In genomic region chr9:92207757-92208156, GRCm38 (mm10) we compare ENCODE assay signal across 11 mouse cellular contexts. TPM values are rescaled to one million over a fixed set of nuclear protein-coding genes. Genes with fewer than 3 reads are reported as not detected.
A peak's percentile ranks its signal among the peaks of the same experiment; 100 is the strongest.
DNase-seq lines count a peak whose midpoint lies in the region; ATAC-seq and TF ChIP-seq lines count a peak whose summit lies in the region.
"Had no signal": no experiment of that assay in that cellular context is flagged by ENCODE, and none has a peak within 500 bp of the region (broad histone marks: within the 10 kb centered on the region; RNA-seq: fewer than 3 reads in every experiment).

No protein-coding gene starts in this region.

- H3K79me2 ChIP-seq in heart, adult 2 months (replicated peaks; ENCODE audit: control insufficient read depth, insufficient read depth, low read length) = no peaks in the 10 kb centered on the region

- ATAC-seq in activated CD4-positive, CD25-positive, alpha-beta regulatory T cell, adult 4 months = peak; percentile 38
- 0 out of 2 replicates have a peak, but pooled peaks have one; percentile 26 for ATAC-seq in megakaryocyte, adult 5-6 weeks (ENCODE audit: poor library complexity, severe bottlenecking)
- no peak for ATAC-seq in stomach, postnatal 0 days (ENCODE audit: low FRiP score, low TSS enrichment)
- ATAC-seq: intestine, embryonic 15.5 days had no signal

- DNase-seq in heart, adult 2 months = no peak
- no peak for DNase-seq in heart, postnatal 10 days
- no peak for DNase-seq in lung, adult 2 months
- DNase-seq in lung, postnatal 25 days (ENCODE audit: low spot score) = no peak
- no peak for DNase-seq in stomach, postnatal 0 days (ENCODE audit: low spot score)
- no peak for DNase-seq in adrenal gland, adult 2 months

- 64% methylated on average over 8 of the region's 8 CpGs for WGBS in heart, adult 2 months
- 60% methylated on average over 8 of the region's 8 CpGs for WGBS in lung, adult 2 months
- WGBS in stomach, postnatal 0 days = 65% methylated on average over 8 of the region's 8 CpGs

- peak overlapping the region; percentile 26; the same call in 1 of the 2 replicates for H3K4me3 ChIP-seq in heart, adult 2 months
- peak overlapping the region; percentile 68 for H3K4me3 ChIP-seq in lung, adult 2 months (replicated peaks; ENCODE audit: extremely low read depth, low read depth, low read length)
- H3K4me3 ChIP-seq in stomach, postnatal 0 days (ENCODE audit: low read depth, low read length) = no peak overlapping the region
- H3K4me3 ChIP-seq: intestine, embryonic 15.5 days; liver, embryonic 15.5 days had no signal

- no peaks in the 10 kb centered on the region for H3K9me3 ChIP-seq in stomach, postnatal 0 days (ENCODE audit: control insufficient read depth, low read length)
- H3K9me3 ChIP-seq: intestine, embryonic 15.5 days; liver, embryonic 15.5 days had no signal

- H3K36me3 ChIP-seq in heart, adult 2 months (ENCODE audit: control insufficient read depth, insufficient read depth, low read length) = peaks cover 3% of the 10 kb centered on the region; the same call in 1 of the 2 replicates
- H3K36me3 ChIP-seq in stomach, postnatal 0 days (ENCODE audit: control insufficient read depth, insufficient read depth, low read length) = no peaks in the 10 kb centered on the region
- H3K36me3 ChIP-seq: intestine, embryonic 15.5 days; liver, embryonic 15.5 days had no signal

- no peak overlapping the region for H3K27ac ChIP-seq in heart, adult 2 months
- no peak overlapping the region for H3K27ac ChIP-seq in stomach, postnatal 0 days (replicated peaks)
- H3K27ac ChIP-seq: intestine, embryonic 15.5 days; liver, embryonic 15.5 days had no signal

- TF ChIP-seq CTCF in heart, adult 2 months (IDR thresholded peaks at IDR 0.05) = no peak
- TF ChIP-seq CTCF in lung, adult 2 months (IDR thresholded peaks at IDR 0.05; ENCODE audit: insufficient read depth, low read length) = no peak
- no peak for TF ChIP-seq CTCF in stomach, postnatal 0 days (IDR thresholded peaks at IDR 0.05; ENCODE audit: low read depth)

- intact Hi-C loops in heart, adult 2 months (cut with DNase I) = loop anchor here (2.0 kb wide), 1 partner anchor 61 kb away; no protein-coding TSS in a partner anchor
- intact Hi-C loops in heart, postnatal 10 days (cut with DNase I) = loop anchor here (2.0 kb wide), 1 partner anchor 59 kb away; no protein-coding TSS in a partner anchor

- no peaks in the 10 kb centered on the region; the same call in none of the 2 replicates for H3K4me1 ChIP-seq in heart, adult 2 months (ENCODE audit: control insufficient read depth, insufficient read depth, low read length)
- peaks cover 9% of the 10 kb centered on the region for H3K4me1 ChIP-seq in lung, adult 2 months (ENCODE audit: control insufficient read depth, insufficient read depth, low read length)
- H3K4me1 ChIP-seq in stomach, postnatal 0 days (replicated peaks; ENCODE audit: control insufficient read depth, insufficient read depth) = no peaks in the 10 kb centered on the region
- H3K4me1 ChIP-seq: intestine, embryonic 15.5 days; liver, embryonic 15.5 days had no signal

- H3K4me2 ChIP-seq in stomach, postnatal 0 days (replicated peaks; ENCODE audit: low read depth) = no peak overlapping the region
- H3K4me2 ChIP-seq: intestine, embryonic 15.5 days; liver, embryonic 15.5 days had no signal

- no peaks in the 10 kb centered on the region for H3K27me3 ChIP-seq in heart, adult 2 months (ENCODE audit: control insufficient read depth, insufficient read depth, low read length)
- no peaks in the 10 kb centered on the region for H3K27me3 ChIP-seq in stomach, postnatal 0 days (ENCODE audit: control insufficient read depth, insufficient read depth, low read length)
- H3K27me3 ChIP-seq: intestine, embryonic 15.5 days; liver, embryonic 15.5 days had no signal

- TF ChIP-seq POLR2A in heart, adult 2 months (IDR thresholded peaks at IDR 0.05; ENCODE audit: insufficient read depth, low read depth, low read length) = no peak
- no peak for TF ChIP-seq POLR2A in lung, adult 2 months (IDR thresholded peaks at IDR 0.05; ENCODE audit: borderline replicate concordance, extremely low read depth, low read depth, low read length)

- no peak for TF ChIP-seq EP300 in heart, adult 2 months (IDR thresholded peaks at IDR 0.05; ENCODE audit: insufficient read depth, low read depth, low read length)
- no peak for TF ChIP-seq EP300 in stomach, postnatal 0 days (optimal IDR thresholded peaks at IDR 0.05)

- H3K9ac ChIP-seq in heart, adult 2 months (ENCODE audit: low read depth, low read length) = no peak overlapping the region; the same call in 1 of the 2 replicates
- no peak overlapping the region for H3K9ac ChIP-seq in stomach, postnatal 0 days (ENCODE audit: low read length)
- H3K9ac ChIP-seq: intestine, embryonic 15.5 days; liver, embryonic 15.5 days had no signal

RNA-seq across cellular contexts. Expression of gene Plscr5, which starts 15.0 kb away (rescaled TPM):
- not detected for total RNA-seq in heart, adult 2 months (2021)
- not detected in 2 replicates for polyA plus RNA-seq in heart, adult 2 months (2012; rRNA removed)
- total RNA-seq in heart, postnatal 10 days (2021) = not detected
- not detected in 2 replicates for polyA plus RNA-seq in lung, adult 2 months (2012; rRNA removed)
- polyA plus RNA-seq in activated CD4-positive, CD25-positive, alpha-beta regulatory T cell, adult 4 months (2017; shearing (Covaris generic)) = not detected
- total RNA-seq in megakaryocyte, adult 5-6 weeks (2015) = not detected in 2 replicates
- not detected in 2 replicates for total RNA-seq in megakaryocyte, adult 5-6 weeks (2017)
- polyA plus RNA-seq in stomach, postnatal 0 days (2015; fragmentation: Nextera tagmentation; extraction: Ambion mirVana) = 0.08 TPM in 1 of 2 replicates, not detected in the other
- total RNA-seq in adrenal gland, adult 2 months (2021) = not detected
- polyA plus RNA-seq in adrenal gland, adult 2 months (2012; rRNA removed) = not detected in 2 replicates
- total RNA-seq: heart, postnatal 36 days had no signal
- polyA plus RNA-seq: intestine, embryonic 15.5 days; liver, embryonic 15.5 days had no signal

RNA-seq across cellular contexts. Expression of gene Plscr1, which starts 41.8 kb away (rescaled TPM):
- 10 to 100 TPM; 11.0 to 14.0 TPM for total RNA-seq in heart, adult 2 months (2021)
- 6.1 and 9.9 TPM in 2 replicates for polyA plus RNA-seq in heart, adult 2 months (2012; rRNA removed)
- 10 to 100 TPM; 14.5 to 16.7 TPM for total RNA-seq in heart, postnatal 10 days (2021)
- polyA plus RNA-seq in lung, adult 2 months (2012; rRNA removed) = 30.0 and 34.1 TPM in 2 replicates
- 10 to 100 TPM; 75.5 to 98.7 TPM for polyA plus RNA-seq in activated CD4-positive, CD25-positive, alpha-beta regulatory T cell, adult 4 months (2017; shearing (Covaris generic))
- total RNA-seq in megakaryocyte, adult 5-6 weeks (2015) = 25.7 and 35.0 TPM in 2 replicates
- 19.8 and 19.9 TPM in 2 replicates for total RNA-seq in megakaryocyte, adult 5-6 weeks (2017)
- 37.2 and 41.0 TPM in 2 replicates for polyA plus RNA-seq in stomach, postnatal 0 days (2015; fragmentation: Nextera tagmentation; extraction: Ambion mirVana)
- 10 to 100 TPM in 1 of 2 experiments, 1 to 10 TPM in 1; 7.2 to 11.2 TPM for total RNA-seq in adrenal gland, adult 2 months (2021)
- polyA plus RNA-seq in adrenal gland, adult 2 months (2012; rRNA removed) = 15.4 and 19.1 TPM in 2 replicates
